Mouse (Mus musculus) left cerebral cortex, postnatal 14 days (tissue): ENCODE measurements around the gene 2310003L06Rik. TPM values are rescaled to one million over a fixed set of nuclear protein-coding genes. Genes with fewer than 3 reads are reported as not detected.
A peak's percentile ranks its signal among the peaks of the same experiment; 100 is the strongest.

Experiments used
- DNase-seq, 2 experiments: peaks; one replicate each; pipeline ENCODE4 v3.0.0; 2021 to 2022; ENCODE audit warnings: low spot score in 2 of 2, mixed read lengths in 1 of 2
- intact Hi-C: fragments of 180-260 bp; cut with DNase I; formaldehyde crosslinking; loops from one replicate; pipeline ENCODE4 v1.15.1; 2025
- long read RNA-seq, 2 experiments: library from polyadenylated mRNA; stranded (forward); transcript quantifications; one replicate each; pipeline ENCODE4 v2.0.0; 2021
- total RNA-seq, 2 experiments: library from RNA; stranded (reverse); gene quantifications; 2 replicates each; pipeline ENCODE4 v1.2.3; 2021

Gene 2310003L06Rik
- not detected for total RNA-seq
- long read RNA-seq, experiment 1 = 0 reads
- long read RNA-seq, experiment 2 = 0 reads

GRCm38 (mm10) chr5:87969201-87969600 lies at the start of gene 2310003L06Rik, which contains the start of gene Gm28434:
Gene 2310003L06Rik (plus strand): TSS chr5:87969459.
Gene Gm28434 (plus strand): TSS chr5:87969517.
- no peak for DNase-seq
- intact Hi-C loops = no loop called here

- DNase-seq = no peak
- intact Hi-C loops = no loop called here
These were observed 43.9 kb upstream of the 2310003L06Rik start, which contains the start of gene Csn3 for GRCm38 (mm10) chr5:87925372-87925771. Gene Csn3 (plus strand): TSS chr5:87925579.

- intact Hi-C loops = no loop called here
These were observed 37.7 kb upstream of the 2310003L06Rik start for GRCm38 (mm10) chr5:87931603-87932002.

DNA sequence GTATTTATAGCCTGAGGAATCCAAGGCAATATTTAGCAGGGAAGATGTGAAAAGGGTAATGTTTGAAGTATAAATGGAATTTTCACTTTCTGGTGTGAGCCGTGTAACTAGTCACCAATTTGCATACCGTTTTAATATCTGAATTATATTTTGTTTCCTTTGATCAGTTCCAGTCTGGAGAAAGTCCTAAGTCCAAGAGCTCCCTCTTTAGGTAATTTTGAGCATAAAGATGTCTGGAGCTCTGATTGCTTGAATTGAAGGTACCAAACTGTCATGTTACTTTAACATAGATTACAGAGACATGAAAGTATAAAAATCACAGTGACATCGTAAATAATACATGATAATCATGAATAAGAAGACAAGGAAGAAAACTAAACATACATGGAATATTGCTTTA lies 28.5 kb upstream of the 2310003L06Rik start:
- DNase-seq = peak; percentile 25 to 30
- intact Hi-C loops = loop anchor here (5.0 kb wide), 1 partner anchor 158 kb away; no protein-coding TSS in a partner anchor

More at GRCm38 (mm10) chr5:87931603-87932002, 37.7 kb upstream of the 2310003L06Rik start:
- DNase-seq = no peak

DNA sequence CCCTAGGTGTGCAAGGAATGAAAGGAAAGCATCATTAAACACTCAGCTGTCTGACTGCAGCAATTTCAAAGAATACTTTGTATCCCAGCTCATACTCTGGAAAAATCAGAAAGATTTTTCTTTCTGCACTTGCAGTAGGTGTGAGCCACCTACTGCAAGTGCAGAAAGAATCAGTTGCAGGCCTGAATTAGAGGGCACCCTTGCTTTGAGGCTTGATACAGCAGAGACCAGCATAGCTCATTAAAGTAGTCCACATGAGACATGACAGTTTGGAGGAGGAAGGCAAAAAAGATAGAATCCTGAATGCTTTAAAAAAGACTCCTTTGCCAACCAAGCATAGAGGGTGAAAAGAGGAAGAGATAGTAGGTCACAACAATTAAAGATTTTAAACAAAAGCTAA lies 26.7 kb upstream of the 2310003L06Rik start:
- intact Hi-C loops = loop anchor here (5.0 kb wide), 1 partner anchor 160 kb away; no protein-coding TSS in a partner anchor
- DNase-seq = no peak

DNA sequence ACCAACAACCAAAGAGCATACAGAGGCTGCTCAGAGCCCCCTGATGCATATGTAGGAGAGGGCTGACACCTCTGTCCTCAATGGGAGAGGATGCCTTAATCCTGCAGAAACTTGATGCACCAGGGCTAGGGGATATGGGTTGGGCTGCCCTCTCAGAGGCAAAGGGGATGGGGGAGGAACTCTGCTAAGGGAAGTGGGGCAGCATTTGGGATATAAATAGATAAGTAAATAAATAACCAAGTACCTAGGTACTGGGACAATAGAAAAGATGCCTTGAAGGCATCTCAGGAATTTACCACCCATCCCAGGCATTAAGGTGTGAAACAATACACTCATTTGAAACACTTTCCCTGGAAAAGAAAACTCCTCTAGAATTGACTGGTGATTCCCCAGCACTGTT lies 17.4 kb upstream of the 2310003L06Rik start:
- intact Hi-C loops = no loop called here
- no peak for DNase-seq

DNA sequence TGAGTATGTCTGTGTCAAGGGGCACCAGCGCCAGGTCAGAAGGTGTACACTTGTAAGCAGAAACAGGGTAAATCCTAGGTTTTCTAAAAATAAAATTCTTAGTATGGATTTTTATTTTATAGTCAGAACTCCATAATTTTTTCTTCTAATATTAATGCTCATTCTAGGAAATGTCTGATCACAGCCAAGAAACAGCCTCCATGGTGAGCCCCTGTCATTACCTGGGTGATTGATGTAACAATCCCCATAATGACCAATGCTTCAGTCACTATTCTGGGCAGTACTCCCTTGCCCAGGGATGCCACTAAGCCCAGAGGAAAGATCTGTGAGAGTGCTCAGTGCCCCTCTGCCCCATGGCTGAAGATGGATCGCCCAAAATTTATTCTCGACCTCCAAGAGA lies 9.9 kb downstream of the 2310003L06Rik start, which contains the start of gene Cabs1:
Gene Cabs1 (plus strand): TSS at position 301 of the 400 bp plus-strand sequence.
- no peak for DNase-seq
- intact Hi-C loops = no loop called here

DNA sequence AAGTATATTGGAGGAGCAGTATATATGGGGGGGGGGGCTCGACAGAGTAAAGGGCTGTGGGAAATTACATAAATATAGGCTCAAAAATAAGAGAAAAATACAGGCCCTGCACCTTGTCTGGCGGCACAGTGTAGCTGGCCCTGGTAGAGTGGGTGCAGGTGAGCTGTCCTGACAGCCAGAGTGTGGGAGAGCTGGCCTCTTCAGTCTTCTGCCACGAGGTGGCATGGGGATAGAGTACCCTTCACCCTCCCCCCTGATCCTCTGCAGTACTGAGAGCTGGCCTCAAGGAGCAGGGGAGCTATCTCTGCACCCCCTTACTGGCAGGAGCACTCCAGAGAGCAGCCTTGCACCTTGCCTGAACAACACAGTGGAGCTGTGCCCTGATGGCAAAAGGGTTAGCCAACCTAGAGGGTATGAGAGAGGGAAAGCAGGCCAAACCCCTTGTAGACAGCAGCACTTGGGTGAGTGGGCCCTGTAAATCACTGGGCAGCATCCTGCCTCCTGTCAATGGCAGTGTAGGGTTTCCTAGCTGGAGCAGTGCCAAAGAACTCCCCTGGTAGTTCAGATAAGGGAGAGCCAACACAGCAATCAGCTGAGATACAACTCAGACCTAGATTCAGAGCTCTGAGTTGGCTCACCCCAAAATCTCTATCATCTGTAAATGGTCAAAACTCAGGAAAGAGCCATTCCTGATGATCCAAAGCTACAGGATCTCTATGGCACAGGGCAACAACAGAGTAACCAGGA lies 13.4 kb downstream of the 2310003L06Rik start:
- intact Hi-C loops = no loop called here
- no peak for DNase-seq

DNA sequence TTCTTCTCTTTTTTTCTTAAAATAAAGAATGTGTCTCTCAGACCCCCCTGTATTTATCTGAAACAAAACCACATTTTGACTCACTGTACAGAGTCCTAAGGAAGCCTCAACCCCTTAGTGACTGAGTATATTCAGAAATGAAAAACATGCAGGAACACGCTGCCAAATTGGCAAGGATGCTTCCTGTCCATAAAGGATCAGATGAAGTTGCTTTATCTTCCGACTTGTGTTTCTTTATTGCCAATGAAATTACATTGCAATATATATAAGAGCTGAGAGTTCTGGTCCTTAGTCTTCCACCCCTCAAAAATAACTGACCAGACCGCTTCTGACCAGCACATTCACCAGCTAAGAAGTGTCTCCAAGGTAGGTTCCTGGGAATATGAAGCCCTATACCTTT lies 33.0 kb downstream of the 2310003L06Rik start, which contains the start of gene Smr3a:
Gene Smr3a (plus strand): TSS at position 301 of the 400 bp plus-strand sequence.
- DNase-seq = no peak
- intact Hi-C loops = no loop called here

DNA sequence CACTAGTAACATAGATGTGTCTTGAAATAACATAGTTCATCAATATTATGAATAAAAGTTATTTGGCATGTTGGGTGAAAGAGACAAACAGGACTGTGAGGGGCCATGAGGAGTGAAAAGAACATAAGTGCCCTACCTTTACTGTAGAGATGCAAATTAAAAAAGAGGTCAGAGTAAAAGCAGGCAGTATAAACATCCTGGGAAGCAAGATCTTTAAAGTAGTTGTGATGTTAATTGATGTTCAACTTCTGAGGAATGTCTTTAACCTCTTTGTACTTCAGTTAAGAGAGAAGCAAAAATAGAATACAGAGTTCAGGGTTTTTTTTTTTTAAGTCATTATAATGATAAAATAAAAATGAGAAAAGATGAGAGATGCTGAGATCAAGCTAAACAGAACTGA lies 36.0 kb downstream of the 2310003L06Rik start:
- no peak for DNase-seq
- intact Hi-C loops = no loop called here

Other genes with a start within 250 kb of the 2310003L06Rik start
- gene Csn1s2a, start 194.9 kb upstream of the 2310003L06Rik start, total RNA-seq = not detected
- gene Csn1s2b, start 161.4 kb upstream of the 2310003L06Rik start, total RNA-seq = not detected
- not detected for gene Prr27, start 143.8 kb upstream of the 2310003L06Rik start, total RNA-seq
- gene Odam, start 84.4 kb upstream of the 2310003L06Rik start, total RNA-seq = not detected
- not detected for gene Csn3, start 43.9 kb upstream of the 2310003L06Rik start, total RNA-seq
- not detected for gene Gm28434, start 58 bp downstream of the 2310003L06Rik start, total RNA-seq
- not detected for gene Cabs1, start 10.0 kb downstream of the 2310003L06Rik start, total RNA-seq
- not detected for gene Smr3a, start 33.1 kb downstream of the 2310003L06Rik start, total RNA-seq
- not detected for gene Smr2, start 117.1 kb downstream of the 2310003L06Rik start, total RNA-seq
- not detected for gene Gm11116, start 142.1 kb downstream of the 2310003L06Rik start, total RNA-seq
- gene Gm11115, start 184.6 kb downstream of the 2310003L06Rik start, total RNA-seq = not detected